Mouse (Mus musculus): ENCODE measurements around the gene Zfp541.

DNA sequence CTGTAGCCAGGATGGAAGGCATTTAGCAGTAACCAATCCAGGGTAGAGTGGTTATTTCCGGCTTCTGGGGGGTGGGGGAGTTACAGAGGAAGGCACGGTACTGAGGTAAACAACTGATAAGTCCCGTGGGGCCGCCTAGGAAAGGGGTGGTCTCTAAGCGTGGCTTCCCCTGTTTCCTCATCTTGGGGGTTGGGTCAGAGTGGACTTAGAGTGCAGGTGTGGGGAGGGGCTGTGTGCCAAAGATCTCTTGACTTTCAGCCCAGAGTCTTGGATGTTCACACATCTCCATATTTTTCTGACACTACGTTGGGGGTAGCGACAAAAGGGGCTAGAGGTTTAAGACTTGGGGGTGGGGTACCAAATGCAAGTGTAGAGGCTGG is 15.5 kb upstream of the Zfp541 start:
- TF ChIP-seq CTCF (IDR thresholded peaks at IDR 0.05; ENCODE audit: control insufficient read depth, insufficient read depth, insufficient read length) = no peak
- TF ChIP-seq MYOD1 (IDR thresholded peaks at IDR 0.05; ENCODE audit: control insufficient read depth, insufficient read length, low read depth) = no peak
- TF ChIP-seq CEBPB (IDR thresholded peaks at IDR 0.05; ENCODE audit: low read depth) = no peak
- TF ChIP-seq USF1 (IDR thresholded peaks at IDR 0.05; ENCODE audit: low read depth) = no peak
- TF ChIP-seq MYOG (IDR thresholded peaks at IDR 0.05; ENCODE audit: control insufficient read depth, extremely low read depth, insufficient read length) = no peak

Measured in C2C12 (cell line).